Mouse (Mus musculus): Measurements from ENCODE around the gene Ocel1. TPM values are rescaled to one million over a fixed set of nuclear protein-coding genes. Genes with fewer than 3 reads are reported as not detected.

Gene Ocel1
- polyA plus RNA-seq, 1 experiment = 1.9 TPM

DNA sequence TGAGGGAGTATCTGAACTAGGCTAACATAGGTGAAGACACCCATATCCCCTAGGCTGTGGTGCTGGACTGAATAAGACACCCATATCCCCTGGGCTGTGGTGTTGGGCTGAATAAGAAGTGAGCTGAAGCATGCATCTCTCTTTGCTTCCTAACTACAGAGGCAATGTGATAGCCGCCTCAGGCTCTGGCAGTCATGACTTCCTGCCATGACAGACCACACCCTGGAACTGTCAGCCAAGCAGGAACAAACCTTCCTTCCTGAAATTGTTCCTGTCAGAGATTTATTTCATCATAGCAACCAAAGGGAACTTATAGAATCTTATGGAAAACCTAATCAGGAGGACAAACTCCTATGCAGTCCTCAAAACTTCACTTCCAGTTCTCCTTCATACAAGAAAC lies 17.2 kb downstream of the Ocel1 start:
- no peaks in the 10 kb centered on the region for H3K36me3 ChIP-seq (ENCODE audit: control insufficient read depth, insufficient read depth, low read length, poor library complexity, severe bottlenecking)
- no peaks in the 10 kb centered on the region for H3K27me3 ChIP-seq (ENCODE audit: control insufficient read depth, insufficient read depth, low read length, poor library complexity, severe bottlenecking)
- H3K4me1 ChIP-seq (ENCODE audit: control insufficient read depth, insufficient read depth, low read length) = peaks cover 4% of the 10 kb centered on the region
- TF ChIP-seq EP300 (IDR thresholded peaks at IDR 0.05; ENCODE audit: insufficient read depth, low read depth, low read length) (no peak), POLR2A (IDR thresholded peaks at IDR 0.05; ENCODE audit: insufficient read depth, low read length) (no peak), CTCF (IDR thresholded peaks at IDR 0.05; ENCODE audit: low read depth, low read length) (no peak)
- no peak overlapping the region for H3K9ac ChIP-seq (ENCODE audit: low read depth, poor library complexity, severe bottlenecking)
- no peaks in the 10 kb centered on the region for H3K9me3 ChIP-seq (replicated peaks; ENCODE audit: control insufficient read depth, insufficient read depth, low read length, poor library complexity, severe bottlenecking)
- H3K27ac ChIP-seq (ENCODE audit: insufficient read depth, low read length) = no peak overlapping the region
- no peak overlapping the region for H3K4me3 ChIP-seq (ENCODE audit: low read depth, low read length)

DNA sequence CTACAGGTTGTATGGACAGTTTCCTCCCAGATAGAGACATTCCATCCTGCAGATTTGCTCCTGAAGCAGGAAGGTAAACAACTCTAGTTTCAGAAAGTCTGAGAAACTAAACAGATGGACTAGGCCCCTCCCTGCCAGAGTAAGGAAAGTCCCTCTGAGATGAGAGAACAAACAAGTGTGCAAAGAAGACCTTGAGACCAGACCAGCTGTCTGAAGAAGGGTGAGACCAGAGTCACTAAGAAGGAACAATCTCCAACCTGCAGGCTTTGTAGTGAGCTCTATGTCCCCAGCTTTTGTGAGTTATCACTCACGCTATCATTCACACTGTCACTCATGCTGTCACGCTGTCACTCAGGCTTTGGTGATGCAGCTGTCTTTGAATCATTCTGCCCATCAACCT lies 20.6 kb downstream of the Ocel1 start:
- TF ChIP-seq CTCF (IDR thresholded peaks at IDR 0.05; ENCODE audit: low read depth, low read length) (no peak), POLR2A (IDR thresholded peaks at IDR 0.05; ENCODE audit: insufficient read depth, low read length) (no peak)
- H3K9ac ChIP-seq (ENCODE audit: low read depth, poor library complexity, severe bottlenecking) = no peak overlapping the region
- no peaks in the 10 kb centered on the region for H3K27me3 ChIP-seq (ENCODE audit: control insufficient read depth, insufficient read depth, low read length, poor library complexity, severe bottlenecking)
- no peaks in the 10 kb centered on the region for H3K9me3 ChIP-seq (replicated peaks; ENCODE audit: control insufficient read depth, insufficient read depth, low read length, poor library complexity, severe bottlenecking)
- H3K36me3 ChIP-seq (ENCODE audit: control insufficient read depth, insufficient read depth, low read length, poor library complexity, severe bottlenecking) = no peaks in the 10 kb centered on the region
- no peaks in the 10 kb centered on the region for H3K4me1 ChIP-seq (ENCODE audit: control insufficient read depth, insufficient read depth, low read length)
- no peak overlapping the region for H3K4me3 ChIP-seq (ENCODE audit: low read depth, low read length)
- H3K27ac ChIP-seq (ENCODE audit: insufficient read depth, low read length) = no peak overlapping the region

DNA sequence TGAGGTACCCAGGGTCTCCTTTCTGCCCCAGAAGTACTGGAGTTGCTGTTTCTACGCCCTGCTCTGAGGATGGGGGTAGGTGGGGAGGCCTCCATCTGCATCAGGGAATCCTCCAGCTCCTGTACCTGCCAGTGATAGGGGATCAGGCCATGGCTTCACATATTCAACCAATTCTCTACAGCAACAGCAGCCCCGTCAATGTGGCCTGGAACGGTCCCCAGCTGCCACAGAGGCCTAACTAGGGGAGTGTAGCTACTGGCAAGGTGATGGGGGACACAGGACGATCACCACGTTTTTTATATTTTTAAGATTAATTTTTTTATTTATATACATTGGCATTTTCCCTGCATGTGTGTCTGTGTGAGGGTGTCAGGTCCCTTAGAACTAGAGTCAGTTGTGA lies 21.3 kb downstream of the Ocel1 start:
- H3K4me1 ChIP-seq (ENCODE audit: control insufficient read depth, insufficient read depth, low read length) = no peaks in the 10 kb centered on the region
- H3K4me3 ChIP-seq (ENCODE audit: low read depth, low read length) = no peak overlapping the region
- H3K27me3 ChIP-seq (ENCODE audit: control insufficient read depth, insufficient read depth, low read length, poor library complexity, severe bottlenecking) = no peaks in the 10 kb centered on the region
- no peaks in the 10 kb centered on the region for H3K36me3 ChIP-seq (ENCODE audit: control insufficient read depth, insufficient read depth, low read length, poor library complexity, severe bottlenecking)
- no peak overlapping the region for H3K9ac ChIP-seq (ENCODE audit: low read depth, poor library complexity, severe bottlenecking)
- TF ChIP-seq CTCF (IDR thresholded peaks at IDR 0.05; ENCODE audit: low read depth, low read length) = no peak
- TF ChIP-seq EP300 (IDR thresholded peaks at IDR 0.05; ENCODE audit: insufficient read depth, low read depth, low read length) = no peak
- TF ChIP-seq POLR2A (IDR thresholded peaks at IDR 0.05; ENCODE audit: insufficient read depth, low read length) = no peak
- no peak overlapping the region for H3K27ac ChIP-seq (ENCODE audit: insufficient read depth, low read length)
- H3K9me3 ChIP-seq (replicated peaks; ENCODE audit: control insufficient read depth, insufficient read depth, low read length, poor library complexity, severe bottlenecking) = no peaks in the 10 kb centered on the region

DNA sequence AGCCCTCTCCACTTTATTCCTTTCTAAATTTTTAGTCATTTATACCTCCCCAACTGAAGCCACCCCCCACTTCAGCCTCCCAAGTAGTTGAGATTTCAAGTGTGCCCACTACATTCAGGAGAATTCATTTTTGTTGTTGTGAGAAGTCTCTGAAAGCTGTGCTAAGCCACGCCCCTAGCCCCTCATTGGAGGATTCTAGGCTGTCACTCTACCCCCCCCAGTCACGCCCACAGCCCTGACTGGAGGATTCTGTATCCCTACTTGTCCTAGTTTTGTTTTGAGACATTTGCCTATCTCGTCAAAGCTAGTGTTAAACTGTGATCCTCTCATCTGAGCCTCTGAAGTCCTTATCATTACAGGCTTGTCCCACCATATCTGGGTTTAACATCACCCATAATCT lies 21.8 kb downstream of the Ocel1 start:
- no peak overlapping the region for H3K4me3 ChIP-seq (ENCODE audit: low read depth, low read length)
- no peak overlapping the region for H3K27ac ChIP-seq (ENCODE audit: insufficient read depth, low read length)
- H3K9ac ChIP-seq (ENCODE audit: low read depth, poor library complexity, severe bottlenecking) = no peak overlapping the region
- TF ChIP-seq CTCF (IDR thresholded peaks at IDR 0.05; ENCODE audit: low read depth, low read length) (no peak), EP300 (IDR thresholded peaks at IDR 0.05; ENCODE audit: insufficient read depth, low read depth, low read length) (no peak), POLR2A (IDR thresholded peaks at IDR 0.05; ENCODE audit: insufficient read depth, low read length) (no peak)
- no peaks in the 10 kb centered on the region for H3K36me3 ChIP-seq (ENCODE audit: control insufficient read depth, insufficient read depth, low read length, poor library complexity, severe bottlenecking)
- no peaks in the 10 kb centered on the region for H3K4me1 ChIP-seq (ENCODE audit: control insufficient read depth, insufficient read depth, low read length)
- H3K9me3 ChIP-seq (replicated peaks; ENCODE audit: control insufficient read depth, insufficient read depth, low read length, poor library complexity, severe bottlenecking) = no peaks in the 10 kb centered on the region
- H3K27me3 ChIP-seq (ENCODE audit: control insufficient read depth, insufficient read depth, low read length, poor library complexity, severe bottlenecking) = no peaks in the 10 kb centered on the region

DNA sequence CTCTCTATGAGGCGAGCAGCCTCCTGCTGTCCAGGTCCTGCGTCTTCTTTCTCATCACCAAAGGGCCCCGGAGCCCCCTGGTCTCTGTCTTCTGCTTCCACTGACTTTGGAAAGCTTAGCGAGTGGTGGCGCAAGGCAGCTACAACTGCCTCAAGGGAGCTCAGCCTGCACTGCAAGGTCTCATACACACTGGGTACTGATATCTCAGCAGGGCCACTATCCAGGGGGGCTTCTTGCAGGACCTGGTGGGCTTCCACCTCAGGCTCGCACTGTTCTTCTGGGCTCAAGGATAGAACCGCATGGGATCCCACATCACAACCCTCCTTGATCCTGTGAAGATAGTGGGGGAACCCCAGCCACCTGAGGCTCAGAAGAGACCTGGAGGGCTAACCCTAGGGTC lies 23.4 kb downstream of the Ocel1 start:
- no peaks in the 10 kb centered on the region for H3K9me3 ChIP-seq (replicated peaks; ENCODE audit: control insufficient read depth, insufficient read depth, low read length, poor library complexity, severe bottlenecking)
- H3K27me3 ChIP-seq (ENCODE audit: control insufficient read depth, insufficient read depth, low read length, poor library complexity, severe bottlenecking) = no peaks in the 10 kb centered on the region
- no peak overlapping the region for H3K4me3 ChIP-seq (ENCODE audit: low read depth, low read length)
- peaks cover 10% of the 10 kb centered on the region for H3K36me3 ChIP-seq (ENCODE audit: control insufficient read depth, insufficient read depth, low read length, poor library complexity, severe bottlenecking)
- no peak overlapping the region for H3K27ac ChIP-seq (ENCODE audit: insufficient read depth, low read length)
- H3K9ac ChIP-seq (ENCODE audit: low read depth, poor library complexity, severe bottlenecking) = no peak overlapping the region
- H3K4me1 ChIP-seq (ENCODE audit: control insufficient read depth, insufficient read depth, low read length) = no peaks in the 10 kb centered on the region
- TF ChIP-seq CTCF (IDR thresholded peaks at IDR 0.05; ENCODE audit: low read depth, low read length) (no peak), EP300 (IDR thresholded peaks at IDR 0.05; ENCODE audit: insufficient read depth, low read depth, low read length) (no peak), POLR2A (IDR thresholded peaks at IDR 0.05; ENCODE audit: insufficient read depth, low read length) (no peak)

DNA sequence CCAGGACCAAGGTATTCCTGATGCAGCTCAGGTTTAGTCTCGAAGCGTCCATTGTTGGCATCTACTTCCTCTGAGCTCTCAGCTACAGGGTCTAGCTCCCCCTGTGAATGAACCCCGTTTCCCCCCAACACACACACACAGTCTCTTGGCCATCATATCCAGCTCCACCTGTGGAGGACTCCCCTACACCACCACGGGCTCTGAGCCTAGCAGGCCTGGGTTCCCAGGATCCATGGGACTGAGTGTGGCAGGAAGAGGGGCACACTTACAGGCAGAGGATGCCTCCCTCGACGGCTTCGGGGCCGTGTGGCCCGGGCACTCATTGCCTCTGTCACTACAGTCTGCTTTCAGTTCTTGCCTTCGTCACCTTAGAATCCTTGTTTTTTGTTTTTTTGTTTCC lies 24.0 kb downstream of the Ocel1 start:
- no peak overlapping the region for H3K9ac ChIP-seq (ENCODE audit: low read depth, poor library complexity, severe bottlenecking)
- TF ChIP-seq EP300 (IDR thresholded peaks at IDR 0.05; ENCODE audit: insufficient read depth, low read depth, low read length) (no peak), POLR2A (IDR thresholded peaks at IDR 0.05; ENCODE audit: insufficient read depth, low read length) (no peak), CTCF (IDR thresholded peaks at IDR 0.05; ENCODE audit: low read depth, low read length) (no peak)
- no peaks in the 10 kb centered on the region for H3K27me3 ChIP-seq (ENCODE audit: control insufficient read depth, insufficient read depth, low read length, poor library complexity, severe bottlenecking)
- no peak overlapping the region for H3K4me3 ChIP-seq (ENCODE audit: low read depth, low read length)
- no peaks in the 10 kb centered on the region for H3K9me3 ChIP-seq (replicated peaks; ENCODE audit: control insufficient read depth, insufficient read depth, low read length, poor library complexity, severe bottlenecking)
- H3K36me3 ChIP-seq (ENCODE audit: control insufficient read depth, insufficient read depth, low read length, poor library complexity, severe bottlenecking) = peaks cover 12% of the 10 kb centered on the region
- no peaks in the 10 kb centered on the region for H3K4me1 ChIP-seq (ENCODE audit: control insufficient read depth, insufficient read depth, low read length)
- no peak overlapping the region for H3K27ac ChIP-seq (ENCODE audit: insufficient read depth, low read length)

All from ES-Bruce4 (cell line).